Mouse (Mus musculus) gastrocnemius, adult 8-10 months (tissue): ENCODE data around the gene Tbc1d16. TPM values are rescaled to one million over a fixed set of nuclear protein-coding genes. Genes with fewer than 3 reads are reported as not detected.

Experiments
- DNase-seq, 2 experiments: peaks; one replicate each; pipeline ENCODE4 v3.0.0; 2022; ENCODE audit warnings: low spot score in 2 of 2
- total RNA-seq, 4 experiments: library from RNA; stranded (reverse); gene quantifications; 2 replicates each; pipeline ENCODE4 v1.2.4; 2022

Gene Tbc1d16
- total RNA-seq, 4 experiments from 2014 or later, result 31.6 to 45.5 (median 40.5) TPM

DNA sequence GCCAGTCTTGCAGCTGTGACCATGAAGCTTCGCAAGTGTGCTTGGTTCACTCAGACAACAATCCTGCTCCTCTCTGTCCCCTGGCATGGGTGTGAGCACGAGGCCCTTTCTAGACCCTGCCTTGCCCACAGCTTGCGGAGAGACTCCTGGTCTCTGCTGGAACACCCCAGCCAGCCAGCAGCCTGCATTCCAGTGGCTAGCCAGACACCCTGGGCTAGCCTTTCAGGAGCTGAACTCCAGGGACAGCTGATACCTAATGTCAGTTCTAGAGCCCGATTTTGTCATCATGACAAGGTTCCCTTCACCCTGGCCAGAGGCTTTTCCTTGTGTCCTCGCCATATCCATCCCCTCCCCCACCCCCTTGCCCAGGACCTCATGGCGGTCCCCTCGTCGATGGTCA, 81.1 kb downstream of the Tbc1d16 start:
- no peak for DNase-seq

DNA sequence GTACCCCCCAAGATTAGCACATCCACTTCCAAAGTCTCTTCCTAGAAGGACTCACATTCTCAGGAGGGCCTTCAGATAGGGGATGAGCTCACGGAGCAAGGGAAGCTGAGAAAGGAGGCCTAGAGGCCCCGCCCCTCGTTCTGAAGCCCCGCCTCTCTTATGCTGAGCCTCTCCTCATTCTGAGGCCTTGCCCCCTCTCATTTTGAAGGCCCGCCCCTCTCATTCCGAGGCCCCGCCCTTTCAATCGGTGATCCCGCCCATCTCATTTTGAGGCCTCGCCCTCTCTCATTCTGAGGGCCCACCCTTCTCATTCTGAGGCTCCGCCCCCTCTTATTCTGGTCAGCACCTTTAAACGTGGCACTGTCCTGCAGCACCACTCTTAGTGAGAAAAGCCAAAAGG, 82.2 kb downstream of the Tbc1d16 start:
- no peak for DNase-seq

DNA sequence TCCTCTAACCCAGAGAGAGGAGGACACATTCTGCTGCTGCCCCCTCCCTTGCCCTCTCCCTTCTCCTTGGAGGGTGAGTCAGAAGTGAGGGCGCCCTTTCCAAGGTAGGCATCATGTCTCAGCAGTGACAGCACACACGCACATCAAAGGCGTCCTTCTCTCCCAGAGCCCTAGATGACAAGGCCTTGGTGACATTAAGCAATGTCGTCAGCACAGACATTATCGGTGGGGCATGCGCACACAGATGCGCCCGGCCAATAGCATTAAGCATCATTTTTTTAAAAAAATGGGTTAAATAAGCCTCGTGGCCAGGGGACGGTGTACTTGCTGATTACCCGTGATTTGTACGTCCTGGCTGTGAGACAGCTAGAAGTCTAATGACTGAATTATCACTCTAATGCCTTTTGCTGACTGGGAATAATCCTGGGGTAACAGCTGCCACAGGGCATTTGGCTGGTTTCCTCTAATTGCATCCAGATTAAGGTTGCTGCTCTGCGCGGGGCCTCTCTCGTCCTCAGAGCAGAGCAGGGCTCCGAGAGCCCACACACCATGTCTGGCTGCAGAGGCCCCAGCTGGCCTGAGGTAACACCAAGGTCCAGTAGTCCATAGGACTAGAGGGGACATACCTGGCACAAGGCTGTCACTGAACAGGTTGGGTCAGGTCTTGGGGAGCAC, 83.4 kb downstream of the Tbc1d16 start:
- DNase-seq, result no peak

DNA sequence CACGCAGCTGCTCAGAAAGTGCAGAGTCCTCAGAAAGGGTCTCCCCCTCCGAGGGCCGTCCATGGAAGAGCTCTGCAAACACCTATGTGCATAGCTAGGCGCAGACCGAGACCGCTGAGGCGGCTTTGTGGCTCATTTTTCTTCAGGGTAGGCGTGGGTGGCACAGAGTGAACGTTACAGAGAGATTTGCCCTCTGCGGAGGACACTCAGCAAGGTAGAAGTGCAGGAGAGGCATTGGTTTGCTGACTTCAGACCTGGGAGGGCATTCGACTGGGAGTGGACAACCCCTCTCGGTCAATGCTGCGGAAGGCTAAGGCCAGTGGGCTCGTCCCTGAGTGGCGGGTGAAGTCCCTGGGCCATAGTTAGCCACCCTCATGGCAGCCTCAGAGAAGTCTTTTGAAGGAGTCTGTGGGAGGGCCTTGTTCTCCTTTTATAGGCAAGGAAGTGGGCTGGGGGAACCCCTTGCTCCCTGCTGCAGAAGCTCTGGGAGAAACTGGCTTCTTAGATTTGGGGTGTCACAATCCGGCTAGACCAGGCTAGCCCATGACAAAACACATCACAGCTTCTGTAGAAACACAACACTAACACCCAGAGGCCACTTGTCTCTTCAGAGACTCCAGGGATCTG, 84.8 kb downstream of the Tbc1d16 start:
- no peak for DNase-seq

DNA sequence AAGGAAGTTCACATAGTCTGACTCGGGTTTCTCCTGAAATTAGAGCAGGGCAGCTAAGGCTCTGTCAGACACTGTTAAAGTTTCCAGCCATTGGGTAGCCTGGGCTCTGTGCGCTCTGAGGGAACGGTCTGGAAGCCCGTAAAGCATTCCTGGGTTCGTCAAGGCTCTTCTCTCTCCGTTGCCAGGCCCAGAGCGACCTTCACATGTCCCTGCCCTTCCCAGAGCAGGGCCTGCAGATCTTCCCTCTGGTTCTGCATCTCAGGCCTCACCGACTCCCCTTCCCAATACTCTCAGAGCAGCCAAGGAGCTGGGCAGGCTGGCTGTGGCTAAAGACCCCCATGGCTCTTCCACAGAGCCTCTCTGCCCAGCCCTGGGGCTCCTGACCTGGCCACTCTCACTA, 85.7 kb downstream of the Tbc1d16 start:
- DNase-seq, result no peak

DNA sequence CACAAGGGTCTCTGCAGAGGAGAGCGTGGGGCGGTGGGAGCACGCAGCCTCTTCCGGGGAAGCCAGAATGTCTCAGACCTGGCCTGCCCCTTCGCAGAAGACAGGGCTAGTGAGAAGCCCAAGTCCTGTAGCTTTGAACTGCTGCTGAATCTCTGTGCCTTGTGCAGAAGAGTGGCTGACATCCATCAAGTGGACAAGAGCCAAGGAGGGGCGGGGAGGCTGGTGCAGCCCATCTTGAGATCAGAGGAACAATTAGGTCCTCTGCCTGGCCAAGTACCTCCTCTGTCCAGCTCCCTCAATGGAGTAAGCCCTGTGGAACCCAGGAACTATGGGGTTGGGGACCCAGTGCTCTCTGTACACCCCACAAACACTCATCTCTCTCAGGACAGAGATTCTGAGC, 89.3 kb downstream of the Tbc1d16 start:
- no peak for DNase-seq

DNA sequence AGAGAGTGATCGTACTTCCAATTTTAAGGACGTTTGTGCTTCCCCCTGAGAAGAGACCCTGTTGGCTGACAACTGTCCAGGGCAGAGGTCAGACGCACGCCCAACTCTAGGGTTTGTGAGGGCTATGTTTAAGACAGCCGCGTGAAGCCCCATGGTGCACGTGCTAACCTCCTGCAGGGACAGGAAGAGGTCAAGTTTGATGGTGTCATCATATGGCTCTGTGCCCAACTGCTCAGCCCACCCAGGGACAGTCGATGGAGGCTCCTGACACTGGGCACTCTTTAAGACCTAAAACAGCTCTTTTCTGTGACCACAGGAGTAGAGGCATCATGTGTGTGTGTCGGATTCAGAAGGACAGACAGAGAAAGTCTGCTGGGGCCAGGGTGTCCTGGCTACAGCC, 90.1 kb downstream of the Tbc1d16 start:
- no peak for DNase-seq

DNA sequence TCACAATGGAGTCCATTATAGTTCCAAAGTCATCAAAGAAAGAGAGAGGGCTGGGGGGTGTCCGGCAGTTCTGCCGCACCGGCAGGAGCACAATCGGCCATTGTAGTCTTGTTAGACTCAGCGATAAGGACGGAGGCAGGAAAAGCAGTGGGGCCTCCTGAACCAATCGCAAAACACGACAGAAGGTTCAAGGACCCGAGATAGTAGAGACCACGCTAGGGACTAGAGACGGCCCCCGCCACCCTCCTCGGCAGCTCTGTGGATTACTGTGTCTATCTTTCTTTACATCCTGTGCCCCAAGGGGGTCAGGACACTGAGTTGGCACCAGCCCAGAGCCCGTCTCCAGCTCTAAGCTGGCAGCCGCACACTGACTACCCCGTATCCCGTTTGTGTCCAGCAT, 93.7 kb downstream of the Tbc1d16 start:
- no peak for DNase-seq

DNA sequence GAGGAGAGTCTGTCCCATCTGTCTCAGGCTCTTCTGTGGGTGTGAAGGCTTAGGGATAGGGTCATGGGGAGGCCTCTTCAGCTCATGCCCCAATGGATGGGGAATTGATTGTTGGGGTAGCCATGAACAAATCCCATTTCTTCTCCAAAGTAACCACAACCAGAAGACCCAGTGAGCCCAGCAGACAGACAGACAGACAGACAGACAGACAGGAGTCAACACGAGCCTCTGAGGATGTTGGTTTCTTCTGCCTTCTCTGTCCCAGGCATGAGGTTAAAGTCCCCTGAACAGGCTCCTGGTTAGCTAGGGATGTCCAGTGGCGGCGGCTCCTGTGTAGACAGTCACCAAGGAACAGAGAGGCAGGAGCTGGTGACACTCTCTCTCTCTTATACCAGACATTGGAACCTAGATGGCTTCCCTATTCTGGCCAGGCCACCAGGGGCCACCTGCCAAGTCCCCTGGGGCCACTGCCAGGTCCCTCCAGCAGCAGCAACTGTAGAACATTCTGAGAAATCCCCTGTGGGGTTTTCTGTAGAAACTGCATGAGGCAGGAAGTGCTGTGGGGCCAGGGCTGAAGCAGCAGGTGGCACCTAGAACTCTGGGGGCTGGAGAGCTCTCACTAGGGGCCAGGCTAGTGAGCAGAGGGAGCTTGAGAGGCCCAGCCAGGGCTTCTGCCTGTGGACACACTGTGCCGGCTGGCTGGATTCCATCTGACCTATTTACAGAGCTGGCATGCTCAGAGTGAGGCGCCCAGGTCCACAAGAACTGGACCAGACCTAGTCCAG, 94.7 kb downstream of the Tbc1d16 start:
- DNase-seq, result peak; percentile 57 to 75

DNA sequence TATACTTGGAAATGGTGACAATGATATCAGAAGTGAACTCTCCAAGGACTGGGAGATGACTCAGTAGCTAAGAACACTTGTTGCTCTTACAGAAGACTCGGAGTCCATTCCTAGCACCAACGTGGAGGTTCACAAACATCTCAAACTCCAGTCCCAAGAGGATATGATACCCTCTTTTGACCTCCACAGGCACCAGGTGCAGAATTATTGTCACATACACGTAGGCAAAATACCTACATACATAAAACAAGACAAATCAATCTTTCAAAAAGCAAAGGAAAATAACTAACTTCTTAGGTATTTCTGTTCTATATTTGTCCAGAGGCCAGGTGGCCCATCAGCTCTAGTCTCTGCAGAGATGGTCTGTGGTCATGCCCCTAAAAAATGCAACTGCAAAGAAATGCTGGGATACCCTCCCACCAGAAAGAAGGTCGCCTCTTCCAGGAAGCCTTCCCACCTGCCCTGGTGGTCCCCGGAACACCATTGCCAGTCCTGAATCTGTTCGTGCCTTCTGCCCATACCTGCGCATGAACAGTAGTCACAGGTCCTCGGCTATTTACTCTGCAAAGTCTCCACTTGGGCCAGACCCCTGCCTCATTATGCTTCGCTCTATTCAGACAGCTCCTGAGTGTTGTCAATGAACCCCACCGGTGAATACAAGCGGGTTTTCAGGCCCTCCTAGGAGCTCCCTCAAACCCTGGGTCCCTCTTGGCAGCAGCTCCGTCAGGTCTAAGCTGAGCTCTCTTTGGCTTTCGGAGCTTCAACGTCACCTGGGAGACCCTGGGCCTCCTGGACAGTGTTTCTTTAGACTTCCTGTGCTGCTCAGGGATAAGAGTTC, 95.9 kb downstream of the Tbc1d16 start:
- no peak for DNase-seq

DNA sequence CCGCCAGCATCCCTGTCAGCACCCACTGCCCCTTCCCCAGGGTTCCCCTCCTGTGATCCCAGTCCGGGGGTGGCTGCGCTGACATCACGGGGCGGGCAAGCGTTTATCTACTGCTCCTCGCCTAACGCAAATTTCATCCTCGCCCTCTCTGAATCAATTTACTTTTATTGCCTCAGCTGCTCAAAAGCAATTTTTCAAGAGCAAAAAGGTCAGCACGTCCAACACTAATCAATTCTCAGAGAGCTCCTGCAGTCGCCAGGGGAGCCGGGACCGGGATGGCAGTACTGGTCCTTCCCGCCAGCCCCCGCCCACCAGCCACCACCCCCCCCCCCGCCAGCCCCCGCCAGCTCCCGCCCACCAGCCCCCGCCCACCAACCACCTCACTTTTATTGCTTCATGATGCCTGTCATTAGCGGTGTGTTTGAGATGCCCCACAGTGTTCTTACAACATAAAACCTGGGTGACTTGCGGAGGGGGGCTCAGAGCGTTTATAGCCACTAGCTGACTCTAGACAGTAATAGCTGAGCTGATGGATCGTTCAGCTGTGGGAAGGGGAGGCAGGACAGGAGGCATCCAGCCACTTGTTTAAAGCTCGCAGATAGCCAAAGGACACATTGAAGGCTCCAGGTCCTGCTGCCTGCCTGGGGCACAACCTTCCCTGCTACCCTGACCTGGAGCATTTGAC, 98.1 kb downstream of the Tbc1d16 start:
- no peak for DNase-seq

DNA sequence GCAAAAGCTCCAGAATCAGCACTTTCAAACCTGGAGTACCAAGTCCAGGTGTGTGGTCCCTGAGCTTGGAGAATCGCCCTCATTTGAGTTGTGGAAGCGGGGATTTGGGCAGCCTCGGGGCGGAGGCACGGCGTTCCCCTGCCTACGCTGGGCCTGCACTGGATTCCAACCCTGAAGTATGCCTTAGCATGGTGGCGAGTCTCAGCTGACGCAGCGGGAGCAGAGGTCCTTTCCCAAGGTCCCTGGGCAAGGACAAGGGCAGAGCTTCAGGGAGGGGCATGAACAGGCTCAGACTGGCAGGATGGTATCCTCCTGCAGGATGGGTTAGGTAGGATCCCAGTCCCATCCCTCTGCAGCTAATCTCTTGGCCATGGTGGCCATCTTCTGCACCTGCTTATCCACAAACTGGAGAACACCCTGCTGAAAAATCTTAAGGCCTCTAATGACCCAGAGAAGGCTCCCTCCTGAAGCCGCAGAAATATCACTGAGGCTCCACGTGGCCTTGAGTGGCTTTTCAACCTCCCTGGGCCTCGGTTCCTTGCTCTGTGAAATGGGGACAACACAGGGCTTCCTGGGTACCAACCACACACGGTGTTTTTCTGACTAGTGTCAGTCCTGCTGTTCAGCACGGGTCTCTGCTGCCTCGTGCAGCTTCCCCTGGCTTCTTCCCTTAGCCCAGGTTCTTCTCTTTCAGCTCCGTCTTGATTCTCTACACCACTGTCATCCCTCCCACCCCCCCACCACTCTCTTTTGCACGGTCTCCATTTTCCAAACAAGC, 98.8 kb downstream of the Tbc1d16 start:
- no peak for DNase-seq

DNA sequence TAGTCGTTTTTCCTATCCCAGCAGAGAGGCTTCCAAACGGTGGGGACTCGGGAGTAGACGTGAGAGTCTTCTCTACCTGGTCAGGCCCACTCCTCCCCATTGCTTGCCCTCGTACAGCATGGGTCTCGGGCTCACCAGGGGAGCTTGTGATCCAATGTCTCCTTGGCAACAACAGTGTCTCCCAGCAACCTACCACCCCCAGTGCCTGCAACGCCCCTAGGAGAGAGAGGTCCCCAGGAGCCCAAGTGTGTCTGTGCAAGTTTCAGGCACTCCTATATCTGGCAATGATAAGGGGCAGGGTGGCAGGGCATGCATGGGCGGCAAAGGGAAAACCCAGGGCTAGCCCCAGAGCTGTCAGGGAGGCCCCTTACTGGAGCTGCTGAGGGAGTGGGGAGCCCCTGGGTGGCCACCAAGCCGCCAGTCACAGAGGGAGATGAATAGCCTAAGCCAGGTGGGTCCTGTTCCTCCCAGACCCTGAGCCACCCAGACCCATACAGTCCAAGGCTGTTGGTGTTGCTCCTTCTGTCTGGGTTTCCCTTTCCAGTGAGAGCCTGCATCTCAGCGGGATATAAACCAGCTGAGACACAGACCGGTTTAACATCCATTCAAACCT, 99.5 kb downstream of the Tbc1d16 start:
- DNase-seq, result no peak

DNA sequence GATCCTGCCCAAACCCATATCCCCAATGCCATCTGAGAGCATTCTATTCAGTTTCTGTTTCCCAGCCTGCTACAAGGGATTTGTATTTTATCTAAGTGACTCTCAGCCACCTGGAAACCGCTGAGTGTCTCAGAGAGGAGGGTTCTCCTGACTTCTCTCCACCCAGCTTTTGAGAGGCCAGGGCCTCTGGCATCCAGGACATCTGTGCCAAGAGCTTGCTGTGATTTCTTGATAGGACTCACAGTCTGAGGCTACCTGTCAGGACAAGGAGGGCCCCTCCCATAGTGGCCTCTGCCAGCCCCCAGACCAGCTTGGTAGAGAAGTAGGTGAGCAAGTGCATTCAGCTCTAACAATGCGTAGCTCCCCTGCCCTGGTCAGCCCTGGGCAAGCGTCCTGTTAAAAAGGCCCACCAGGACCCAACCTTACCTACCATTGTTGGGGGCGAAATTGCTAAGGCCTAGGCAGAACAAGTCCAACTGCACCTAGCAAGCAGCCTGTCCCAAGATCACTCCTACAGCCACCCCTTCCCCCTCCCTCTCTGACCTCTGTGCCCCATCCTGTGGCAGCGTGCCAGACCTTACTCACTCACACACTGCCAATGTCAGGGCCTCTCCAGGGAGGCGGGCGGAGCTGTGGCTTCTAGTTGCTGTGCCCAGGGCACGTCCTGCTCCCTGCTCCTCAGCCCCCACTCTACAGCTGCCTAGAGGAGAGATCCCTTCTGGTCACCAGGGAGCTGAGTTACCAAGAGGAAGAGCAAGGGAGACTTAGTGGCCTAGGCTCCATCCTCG, 100.4 kb downstream of the Tbc1d16 start:
- peak; percentile 66 to 69 for DNase-seq

DNA sequence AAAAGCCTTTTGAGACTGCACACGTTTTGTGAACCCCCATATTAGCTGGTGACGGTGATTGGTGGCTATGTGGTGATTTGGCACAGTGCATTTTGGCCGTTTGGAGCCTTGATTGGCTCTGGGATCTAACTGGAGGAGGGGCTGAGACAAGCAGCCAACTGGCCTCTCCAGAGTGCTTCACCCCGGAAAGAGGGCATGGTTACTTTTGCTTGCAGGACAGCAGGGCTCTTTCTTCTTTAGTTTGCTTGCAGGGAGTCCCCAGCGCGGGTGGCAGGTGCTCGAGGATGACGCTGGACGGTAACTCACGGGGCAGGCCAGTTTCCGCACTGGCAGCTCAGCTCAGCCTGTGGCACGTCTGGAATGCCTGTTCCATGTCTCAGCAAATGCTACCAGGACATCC, 101.2 kb downstream of the Tbc1d16 start:
- DNase-seq, result no peak

DNA sequence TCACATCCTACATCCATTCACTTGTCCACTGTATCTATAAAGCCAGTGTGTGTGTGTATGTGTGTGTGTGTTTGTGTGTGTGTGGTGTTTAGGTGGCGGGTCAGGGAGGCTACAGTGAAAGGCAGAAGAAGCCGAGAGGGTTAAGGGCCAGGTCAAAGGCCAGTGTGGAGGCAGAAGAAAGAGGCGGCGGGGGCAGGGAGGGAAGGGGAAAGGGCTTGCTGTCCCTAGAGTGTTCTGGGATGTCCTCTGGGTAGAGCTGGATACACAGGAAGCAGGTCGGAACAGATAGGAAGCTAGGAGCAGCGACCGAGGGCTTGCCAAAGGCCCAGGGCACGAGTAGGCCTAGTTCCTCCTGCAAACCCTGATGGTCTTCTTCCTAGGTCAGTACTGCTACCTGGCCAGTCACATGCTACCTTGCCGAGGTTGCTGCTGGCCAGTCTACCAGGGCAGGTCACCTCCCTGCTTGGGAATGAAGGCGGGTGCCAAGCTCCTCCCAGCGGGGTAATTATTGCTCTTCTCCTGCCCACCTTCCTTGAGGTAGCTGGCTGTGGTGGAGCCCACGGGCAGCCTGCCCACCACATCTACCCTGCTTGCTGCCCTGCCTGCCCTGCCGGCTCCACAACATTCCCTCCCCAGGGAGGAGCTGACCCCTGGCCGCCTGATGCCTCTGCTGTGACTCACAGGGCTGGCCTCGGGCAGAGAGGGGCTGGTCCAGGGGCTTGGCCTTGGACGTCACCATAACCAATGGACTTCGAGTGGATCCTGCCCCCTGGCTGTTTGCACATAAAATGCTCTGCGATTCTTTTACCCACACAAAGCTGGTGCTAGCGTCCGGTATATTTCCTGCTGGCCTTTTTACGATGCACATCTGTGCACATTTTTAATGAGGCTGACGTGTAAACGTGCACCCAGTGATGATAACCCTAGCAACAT, 102.1 kb downstream of the Tbc1d16 start:
- DNase-seq, result peak; percentile 76 to 84

DNA sequence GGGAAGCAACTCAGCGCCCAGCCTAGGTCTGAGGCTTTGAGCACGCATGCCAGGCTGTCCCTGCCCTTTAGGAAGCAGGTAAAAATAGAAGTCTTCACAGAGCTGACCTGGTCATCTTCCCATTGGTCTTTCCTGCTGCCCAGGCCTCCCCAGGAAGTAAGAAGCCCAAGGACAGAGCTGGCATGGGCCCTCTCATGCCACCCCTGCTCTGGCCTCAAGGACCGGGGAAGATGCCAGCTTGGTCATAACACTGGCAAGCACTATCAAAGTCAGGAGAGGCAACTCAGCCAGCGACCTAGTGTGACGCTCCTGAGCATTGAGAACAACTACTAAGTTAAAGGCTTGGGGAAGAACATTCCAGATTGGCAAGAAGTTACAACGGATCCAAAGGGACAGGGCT, 103.8 kb downstream of the Tbc1d16 start:
- peak; percentile 68 to 87 for DNase-seq
